Mouse (Mus musculus): ENCODE data around the gene Elavl1.
A peak's percentile ranks its signal among the peaks of the same experiment; 100 is the strongest.
"Not testable (repeated sequence)": the region's sequence is repeated elsewhere in the genome, so short reads cannot be mapped to it uniquely, and the experiment has no call there.

Gene Elavl1

GRCm38 (mm10) chr8:4324983-4325750 lies at the start of gene Elavl1, which contains the start of gene Ccl25:
Gene Elavl1, minus strand, starts transcription at chr8:4325413.
Gene Ccl25, plus strand, starts transcription at chr8:4325210.
- DNase-seq (ENCODE audit: low spot score) = peak; percentile 95

DNA sequence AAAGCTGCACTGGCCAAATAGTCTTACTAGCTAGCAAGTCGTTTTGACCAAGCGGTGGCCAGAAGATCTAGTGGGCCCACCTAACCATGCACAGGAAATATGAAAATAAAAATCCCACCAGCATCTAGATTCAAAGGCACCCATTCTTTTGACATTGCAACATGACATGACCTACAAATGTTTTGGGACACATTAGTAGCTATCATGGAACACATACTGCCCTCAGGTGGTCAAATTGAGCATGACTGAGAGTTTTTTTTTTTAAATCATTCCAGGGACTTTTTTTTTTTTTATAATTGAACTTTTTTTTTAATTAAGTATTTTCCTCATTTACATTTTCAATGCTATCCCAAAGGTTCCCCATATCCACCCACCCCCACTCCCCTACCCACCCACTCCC lies 47.4 kb upstream of the Elavl1 start:
- peak; percentile 16 for DNase-seq (ENCODE audit: low spot score)

DNA sequence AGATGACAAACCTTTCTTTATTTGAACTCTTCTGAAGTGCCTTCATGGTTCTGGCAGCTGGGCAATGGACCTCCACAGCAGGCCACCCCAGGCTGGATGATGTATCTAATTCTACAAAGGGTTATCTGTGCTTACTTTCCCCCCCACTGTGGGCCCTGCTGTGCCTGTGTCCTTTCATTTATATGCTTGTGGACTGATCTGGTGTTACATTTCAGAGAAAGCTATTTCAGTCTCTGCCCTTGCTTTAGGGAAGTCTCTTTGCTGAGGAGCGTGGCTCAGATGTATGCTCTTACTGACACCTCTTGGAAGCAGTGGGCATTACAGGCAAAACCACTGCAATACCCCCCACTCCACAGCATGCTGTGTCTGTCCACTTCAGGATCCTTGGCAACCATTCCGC lies 44.9 kb upstream of the Elavl1 start:
- DNase-seq (ENCODE audit: low spot score) = peak; percentile 10

GRCm38 (mm10) chr8:4368470-4368869 lies 43.3 kb upstream of the Elavl1 start:
- DNase-seq (ENCODE audit: low spot score) = no peak

DNA sequence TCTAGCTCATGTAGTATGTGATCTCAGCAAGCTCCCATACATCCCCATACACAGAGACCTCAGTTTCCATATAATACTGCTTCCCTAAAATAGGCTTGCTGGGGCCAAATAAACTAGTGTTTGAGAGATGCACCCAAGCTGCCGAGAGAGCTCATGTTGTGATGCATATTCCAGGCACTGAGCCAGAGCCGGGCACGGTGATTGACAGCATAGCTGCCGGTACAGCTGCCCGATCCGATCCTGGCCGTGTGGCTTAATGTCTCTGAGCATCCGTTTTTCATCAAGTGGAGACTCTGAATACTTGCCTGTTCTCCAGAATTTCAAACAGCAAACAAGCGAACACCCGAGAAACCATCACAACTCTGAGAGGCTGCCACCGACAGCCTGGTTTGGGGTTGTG lies 42.6 kb upstream of the Elavl1 start:
- no peak for DNase-seq (ENCODE audit: low spot score)

DNA sequence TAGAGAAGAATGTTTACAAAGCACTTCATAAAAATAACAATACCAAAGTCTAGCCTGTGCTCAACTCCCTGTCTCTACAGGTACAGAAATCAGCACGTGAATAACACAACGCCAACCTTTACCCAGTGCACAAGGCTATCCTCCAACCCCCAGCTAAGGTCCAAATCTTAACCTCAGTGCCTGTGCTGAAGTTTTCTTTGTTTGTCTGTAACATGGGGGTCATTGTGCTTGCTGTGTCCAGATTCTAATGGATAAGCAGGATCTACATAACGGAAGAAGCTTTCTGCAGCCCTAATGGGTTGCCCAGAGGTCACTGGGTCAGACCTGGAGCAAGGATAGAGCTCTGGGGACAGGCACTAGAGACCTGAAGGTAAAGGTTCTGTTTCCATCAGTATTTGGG lies 41.0 kb upstream of the Elavl1 start:
- no peak for DNase-seq (ENCODE audit: low spot score)

GRCm38 (mm10) chr8:4360922-4361321 lies 35.7 kb upstream of the Elavl1 start:
- DNase-seq (ENCODE audit: low spot score) = no peak

DNA sequence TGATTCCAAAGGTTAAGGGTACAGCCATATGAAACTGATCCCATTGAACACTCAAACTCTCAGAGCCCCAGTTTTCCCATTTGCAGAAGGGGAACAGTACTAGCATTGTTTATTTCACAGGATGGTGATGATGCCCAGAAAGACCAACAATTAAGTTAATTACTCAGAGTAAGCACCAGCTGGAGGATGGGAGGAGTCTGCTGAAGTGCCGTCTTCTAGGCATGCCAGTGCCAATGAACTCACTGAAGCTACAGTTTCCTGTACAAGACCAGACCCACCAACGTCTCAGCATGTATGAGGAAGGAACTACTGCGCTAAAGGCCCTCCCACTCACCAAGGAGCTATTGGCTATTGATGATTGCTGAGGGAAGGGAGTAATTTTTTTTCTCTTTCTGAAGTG lies 34.1 kb upstream of the Elavl1 start:
- no peak for DNase-seq (ENCODE audit: low spot score)

- DNase-seq (ENCODE audit: low spot score) = no peak
These were observed 30.2 kb upstream of the Elavl1 start for GRCm38 (mm10) chr8:4355455-4355854.

DNA sequence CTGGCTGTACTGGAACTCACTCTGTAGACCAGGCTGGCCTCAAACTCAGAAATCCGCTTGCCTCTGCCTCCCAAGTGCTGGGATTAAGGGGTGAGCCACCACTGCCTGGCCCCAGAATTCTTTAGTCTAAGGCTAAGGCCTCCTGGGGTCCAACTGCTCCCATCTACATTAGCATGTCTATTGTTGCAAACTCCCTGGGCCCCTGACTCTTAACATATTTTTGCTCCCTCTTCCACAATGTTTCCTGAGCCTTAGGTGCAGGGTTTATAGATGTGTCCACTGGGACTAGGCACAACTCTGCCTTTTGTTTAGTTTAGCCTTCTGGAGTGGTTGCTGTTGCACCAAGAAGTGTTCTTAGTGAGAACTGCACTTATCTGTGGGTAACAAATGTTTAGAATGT lies 29.3 kb upstream of the Elavl1 start:
- DNase-seq (ENCODE audit: low spot score) = no peak

DNA sequence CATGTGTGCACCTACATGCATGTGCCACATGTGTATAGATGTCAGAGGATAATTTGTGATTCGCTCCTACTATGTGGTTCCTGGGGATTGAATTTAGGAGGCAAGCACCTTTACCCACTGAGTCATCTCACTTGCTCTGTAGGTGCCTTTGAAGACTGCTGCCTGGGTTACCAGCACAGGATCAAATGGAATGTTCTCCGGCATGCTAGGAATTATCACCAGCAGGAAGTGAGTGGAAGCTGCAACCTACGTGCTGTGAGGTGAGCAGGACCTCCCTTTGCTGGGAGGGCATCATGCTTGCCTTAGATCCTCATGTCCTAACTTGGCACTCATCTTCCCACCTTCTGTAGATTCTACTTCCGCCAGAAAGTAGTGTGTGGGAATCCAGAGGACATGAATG lies 28.5 kb upstream of the Elavl1 start:
- DNase-seq (ENCODE audit: low spot score) = no peak

- DNase-seq (ENCODE audit: low spot score) = not testable (repeated sequence)
These were observed 27.3 kb upstream of the Elavl1 start for GRCm38 (mm10) chr8:4352562-4352961.

GRCm38 (mm10) chr8:4350618-4351017 lies 25.4 kb upstream of the Elavl1 start:
- no peak for DNase-seq (ENCODE audit: low spot score)

DNA sequence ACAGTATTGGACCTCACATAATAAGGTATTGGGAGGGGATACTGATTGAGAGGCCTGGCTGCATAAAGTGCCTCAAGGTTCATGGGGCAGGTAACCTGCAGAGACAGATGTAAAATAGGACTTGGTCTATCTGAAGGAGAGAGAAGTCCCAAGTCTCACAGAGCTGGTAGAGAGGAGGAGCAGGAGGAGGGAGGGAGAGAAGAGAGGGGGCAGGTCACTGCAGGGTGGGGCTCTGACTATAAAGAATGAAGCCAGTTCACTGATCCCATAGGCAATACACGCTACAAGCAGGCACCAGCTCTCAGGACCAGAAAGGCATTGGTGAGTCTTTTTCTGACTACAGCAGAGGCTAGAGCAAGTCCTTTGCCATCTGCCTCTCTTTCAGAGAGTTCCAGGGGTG lies 24.1 kb upstream of the Elavl1 start:
- DNase-seq (ENCODE audit: low spot score) = no peak

DNA sequence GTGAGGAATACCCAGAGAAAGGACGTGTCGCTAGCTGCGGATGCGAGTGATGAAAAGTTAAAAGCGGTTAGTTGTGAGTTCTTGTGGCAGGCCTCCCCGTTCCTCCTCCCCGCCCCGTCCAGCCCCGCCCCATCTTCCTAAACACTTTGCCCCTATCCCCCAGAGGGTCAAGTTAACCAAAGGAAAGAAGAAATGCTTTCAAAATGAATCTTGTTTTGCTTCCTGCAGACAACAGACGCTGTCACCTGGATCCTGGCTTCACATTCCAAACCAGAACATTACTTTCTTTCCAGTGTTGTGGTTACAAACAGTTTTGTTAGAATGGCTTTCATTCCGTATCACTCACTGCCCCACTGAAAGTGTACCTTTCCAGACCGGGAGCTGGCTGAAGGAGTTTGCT lies 23.1 kb upstream of the Elavl1 start:
- DNase-seq (ENCODE audit: low spot score) = no peak

- no peak for DNase-seq (ENCODE audit: low spot score)
These were observed 22.4 kb upstream of the Elavl1 start for GRCm38 (mm10) chr8:4347661-4348060.

- no peak for DNase-seq (ENCODE audit: low spot score)
These were observed 15.0 kb upstream of the Elavl1 start for GRCm38 (mm10) chr8:4340207-4340606.

- no peak for DNase-seq (ENCODE audit: low spot score)
These were observed 10.5 kb upstream of the Elavl1 start for GRCm38 (mm10) chr8:4335678-4336077.

- no peak for DNase-seq (ENCODE audit: low spot score)
These were observed 8.8 kb upstream of the Elavl1 start for GRCm38 (mm10) chr8:4333966-4334365.

DNA sequence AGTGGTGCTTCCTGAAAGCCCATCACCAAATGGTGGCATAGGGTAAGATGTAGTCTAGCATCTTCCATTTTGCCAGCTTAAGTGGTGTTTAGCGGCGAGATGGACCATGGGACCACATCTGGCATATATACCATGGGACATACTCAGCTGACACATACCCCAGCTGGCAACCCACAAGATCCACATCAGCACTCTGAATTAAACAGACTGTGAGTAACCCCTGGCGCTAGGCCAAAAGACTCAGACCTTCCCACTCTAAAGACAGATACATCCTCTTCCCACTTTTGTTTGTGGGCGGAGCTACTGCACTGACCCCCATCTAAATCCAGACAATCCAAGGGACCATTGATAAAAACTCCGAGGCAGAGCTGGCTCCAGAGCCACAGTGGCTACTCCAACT lies 3.8 kb upstream of the Elavl1 start:
- DNase-seq (ENCODE audit: low spot score) = no peak

DNA sequence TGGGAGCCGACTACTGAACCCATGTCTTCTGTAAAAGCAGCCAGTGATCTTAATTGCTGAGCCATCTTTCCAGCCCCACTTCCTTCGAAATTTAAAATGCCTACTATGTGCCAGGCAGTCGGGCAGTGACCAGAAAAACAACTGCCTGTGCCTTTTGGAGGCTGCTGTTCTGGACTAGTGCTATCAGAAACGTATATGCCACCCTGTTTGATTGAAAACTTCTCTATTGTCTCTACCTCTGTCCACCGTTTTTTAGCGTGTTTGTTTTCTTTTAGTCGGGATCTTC lies 481 bp upstream of the Elavl1 start:
- DNase-seq (ENCODE audit: low spot score) = no peak

DNA sequence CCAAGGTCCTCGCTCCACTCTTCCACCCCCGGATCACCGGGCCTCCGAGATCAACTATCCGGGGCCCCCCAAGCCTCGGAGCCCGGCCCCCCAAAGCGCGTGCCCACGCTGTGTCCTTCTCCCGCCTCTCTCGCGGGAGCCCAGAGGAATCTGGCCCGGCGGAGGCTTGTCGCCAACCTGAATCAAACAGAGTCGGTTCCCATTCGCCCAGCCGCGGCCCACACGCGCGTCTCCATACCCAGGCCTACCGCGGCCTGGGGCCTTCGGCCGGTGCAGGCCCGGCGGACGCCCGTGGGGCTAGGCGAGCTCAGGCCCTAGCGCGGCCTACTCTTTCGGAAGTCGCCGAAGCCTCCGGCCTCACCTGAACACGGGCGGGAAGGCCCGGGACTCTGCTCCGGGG lies 688 bp downstream of the Elavl1 start:
- DNase-seq (ENCODE audit: low spot score) = no peak

DNA sequence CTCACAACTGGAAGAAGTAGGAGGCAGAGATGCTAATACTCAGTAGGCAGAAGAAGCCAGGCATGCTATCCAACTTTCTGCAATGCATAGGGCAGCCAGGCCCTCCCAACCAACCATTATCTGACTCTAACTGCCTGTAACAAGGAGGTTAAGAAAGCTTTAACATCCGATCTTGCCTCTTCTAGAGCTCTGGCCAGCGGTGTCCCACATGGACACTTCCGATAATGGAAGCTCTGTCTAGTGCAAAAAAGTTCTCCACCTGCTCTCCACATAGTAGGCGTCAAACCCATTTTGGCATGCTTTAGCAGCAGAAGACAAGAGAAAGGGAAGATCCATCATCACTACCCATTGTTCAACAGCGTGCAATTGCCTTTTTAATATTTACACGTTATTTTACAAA lies 1.3 kb downstream of the Elavl1 start:
- no peak for DNase-seq (ENCODE audit: low spot score)

DNA sequence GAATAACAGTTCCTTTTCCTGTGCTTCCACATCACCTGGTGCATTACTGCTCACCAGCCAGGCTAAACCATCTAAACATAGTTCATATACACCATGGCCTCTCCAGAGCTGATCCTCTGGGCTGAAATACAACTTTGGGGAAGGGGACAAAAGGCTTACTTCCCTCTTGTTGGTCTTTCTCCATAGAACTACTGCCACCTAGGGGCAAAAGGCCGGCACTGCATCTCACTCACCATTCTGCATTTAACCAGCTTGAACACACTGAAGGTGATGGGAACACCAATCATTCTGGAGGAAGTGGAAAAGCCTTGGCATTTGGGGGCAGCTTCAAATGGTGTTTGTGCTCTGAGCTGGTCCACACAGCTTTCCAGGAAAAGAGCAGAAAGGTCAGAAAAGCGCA lies 2.7 kb downstream of the Elavl1 start:
- DNase-seq (ENCODE audit: low spot score) = peak; percentile 83

- DNase-seq (ENCODE audit: low spot score) = no peak
These were observed 4.2 kb downstream of the Elavl1 start for GRCm38 (mm10) chr8:4321031-4321430.
